Mouse (Mus musculus) heart, postnatal 0 days (tissue): ENCODE measurements around the gene Scrn1. TPM values are rescaled to one million over a fixed set of nuclear protein-coding genes. Genes with fewer than 3 reads are reported as not detected.

Source experiments
- ATAC-seq: fragments of 200-750 bp; cut with Nextera tagmentation; 2 replicates; pipeline ENCODE4 v1.8.0; 2017; ENCODE audit warnings: low read depth, moderate number of reproducible peaks, moderate library complexity; ENCODE audit not compliant: insufficient read depth
- DNase-seq: peaks from one replicate; pipeline ENCODE4 v3.0.0-alpha.2; 2016; ENCODE audit warnings: low spot score
- H3K27ac ChIP-seq: fragments of 300-500 bp; sonication (generic); 2 replicates; pipeline ENCODE4 v1.5.1; 2014; ENCODE audit warnings: low read depth, mild to moderate bottlenecking
- H3K27me3 ChIP-seq: fragments of 300-500 bp; sonication (generic); 2 replicates; pipeline ENCODE4 v1.6.1; 2014; ENCODE audit warnings: low read length, mixed read lengths; ENCODE audit not compliant: control insufficient read depth, insufficient read depth
- H3K36me3 ChIP-seq: fragments of 300-500 bp; sonication (generic); replicated peaks from 2 replicates; pipeline ENCODE4 v1.6.1; 2014; ENCODE audit warnings: low read length, mixed read lengths; ENCODE audit not compliant: control insufficient read depth, insufficient read depth
- H3K4me1 ChIP-seq: fragments of 300-500 bp; sonication (generic); 2 replicates; pipeline ENCODE4 v1.6.1; 2014; ENCODE audit warnings: antibody characterized with exemption; ENCODE audit not compliant: control insufficient read depth, insufficient read depth
- H3K4me2 ChIP-seq: fragments of 300-500 bp; sonication (generic); 2 replicates; pipeline ENCODE4 v1.6.1; 2014; ENCODE audit warnings: low read depth, mild to moderate bottlenecking, low read length, moderate library complexity
- H3K4me3 ChIP-seq: fragments of 300-500 bp; sonication (generic); 2 replicates; pipeline ENCODE4 v1.5.1; 2014; ENCODE audit warnings: low read depth, low read length
- H3K9ac ChIP-seq: fragments of 300-500 bp; sonication (generic); replicated peaks from 2 replicates; pipeline ENCODE4 v1.6.1; 2014; ENCODE audit warnings: low read depth, low read length, mixed read lengths
- H3K9me3 ChIP-seq: fragments of 300-500 bp; sonication (generic); replicated peaks from 2 replicates; pipeline ENCODE4 v1.6.1; 2016; ENCODE audit warnings: low read length; ENCODE audit not compliant: control insufficient read depth
- CTCF ChIP-seq: IDR thresholded peaks from 2 replicates; pipeline ENCODE4 v1.5.1; 2016; ENCODE audit warnings: antibody characterized with exemption, control low read depth, low read depth
- EP300 ChIP-seq: IDR thresholded peaks from 2 replicates; pipeline ENCODE4 v1.6.1; 2016; ENCODE audit warnings: antibody characterized with exemption, low read depth
- WGBS: fragments of 180-500 bp; shearing (Covaris S2); extraction: QIAGEN DNeasy Blood & Tissue Kit; methylation state at CpG from one replicate; pipeline ENCODE4 v1.1.7; 2014; 5-methylcytosine and 5-hydroxymethylcytosine counted together
- polyA plus RNA-seq: library from polyadenylated mRNA; unstranded; fragments of >200 nt; fragmentation: Nextera tagmentation; extraction: Ambion mirVana; gene quantifications from 2 replicates; pipeline ENCODE4 v1.2.1, GENCODE M21; 2015
- total RNA-seq: library from RNA; depleted of rRNA; stranded (reverse); fragments of >200 nt; gene quantifications from 2 replicates; pipeline ENCODE4 v1.2.3, GENCODE M21; 2014; ENCODE audit warnings: low replicate concordance

Gene Scrn1
- total and polyA plus RNA-seq, 2 experiments from 2014 or later: 8.3 to 14.5 TPM

GRCm38 (mm10) chr6:54507002-54507401, 59.3 kb downstream of the Scrn1 start:
- ATAC-seq: peak; percentile 35; the same call in 1 of the 2 replicates
- no peak overlapping the region for H3K4me2 ChIP-seq
- peak; percentile 84 for DNase-seq
- H3K9me3 ChIP-seq: no peaks in the 10 kb centered on the region
- H3K4me1 ChIP-seq: peaks cover 15% of the 10 kb centered on the region
- no peaks in the 10 kb centered on the region for H3K36me3 ChIP-seq
- no peak overlapping the region for H3K27ac ChIP-seq
- TF ChIP-seq EP300 (no peak), CTCF (peak; percentile 94)
- H3K27me3 ChIP-seq: no peaks in the 10 kb centered on the region
- H3K9ac ChIP-seq: no peak overlapping the region
- 24% methylated on average over 8 of the region's 8 CpGs for WGBS
- no peak overlapping the region for H3K4me3 ChIP-seq

- no peak for DNase-seq
- ATAC-seq: no peak
- TF ChIP-seq EP300 (no peak), CTCF (no peak)
- 0 out of 2 replicates have a peak, but pooled peaks cover 2% of the 10 kb centered on the region for H3K36me3 ChIP-seq
- no peaks in the 10 kb centered on the region for H3K9me3 ChIP-seq
- H3K27ac ChIP-seq: no peak overlapping the region
- H3K4me3 ChIP-seq: no peak overlapping the region
- no peaks in the 10 kb centered on the region for H3K27me3 ChIP-seq
- no peak overlapping the region for H3K4me2 ChIP-seq
- H3K4me1 ChIP-seq: peaks cover 15% of the 10 kb centered on the region
- H3K9ac ChIP-seq: no peak overlapping the region
- WGBS: 58% methylated on average over 11 of the region's 11 CpGs
These were observed 60.0 kb downstream of the Scrn1 start for GRCm38 (mm10) chr6:54506318-54506717.

- DNase-seq (peak; percentile 41), ATAC-seq (peak; percentile 82)
- H3K27me3 ChIP-seq: no peaks in the 10 kb centered on the region
- H3K36me3 ChIP-seq: 0 out of 2 replicates have a peak, but pooled peaks cover 3% of the 10 kb centered on the region
- H3K4me2 ChIP-seq: no peak overlapping the region
- no peak overlapping the region for H3K9ac ChIP-seq
- 34% methylated on average over 6 of the region's 6 CpGs for WGBS
- no peak overlapping the region for H3K4me3 ChIP-seq
- H3K27ac ChIP-seq: peak overlapping the region; percentile 64
- no peaks in the 10 kb centered on the region for H3K9me3 ChIP-seq
- peaks cover 13% of the 10 kb centered on the region for H3K4me1 ChIP-seq
- TF ChIP-seq EP300 (peak; percentile 89), CTCF (no peak)
These were observed 63.6 kb downstream of the Scrn1 start for GRCm38 (mm10) chr6:54502661-54503115.

- ATAC-seq (no peak), DNase-seq (no peak)
- no peaks in the 10 kb centered on the region for H3K4me1 ChIP-seq
- H3K9ac ChIP-seq: no peak overlapping the region
- TF ChIP-seq CTCF: no peak
- TF ChIP-seq EP300: no peak
- H3K27ac ChIP-seq: no peak overlapping the region
- H3K9me3 ChIP-seq: no peaks in the 10 kb centered on the region
- 0 out of 2 replicates have a peak, but pooled peaks cover under 1% of the 10 kb centered on the region for H3K36me3 ChIP-seq
- whole genome bisulfite sequencing: 81% methylated on average over 7 of the region's 7 CpGs
- H3K4me3 ChIP-seq: no peak overlapping the region
- H3K27me3 ChIP-seq: no peaks in the 10 kb centered on the region
- no peak overlapping the region for H3K4me2 ChIP-seq
These were observed 70.1 kb downstream of the Scrn1 start for GRCm38 (mm10) chr6:54496214-54496613.

- H3K4me2 ChIP-seq: no peak overlapping the region
- H3K4me1 ChIP-seq: no peaks in the 10 kb centered on the region
- H3K36me3 ChIP-seq: no peaks in the 10 kb centered on the region; the same call in 1 of the 2 replicates
- no peak overlapping the region for H3K27ac ChIP-seq
- no peak overlapping the region for H3K9ac ChIP-seq
- no peak overlapping the region for H3K4me3 ChIP-seq
- TF ChIP-seq EP300 (no peak), CTCF (no peak)
- 78% methylated on average over 11 of the region's 11 CpGs for WGBS
- no peaks in the 10 kb centered on the region for H3K27me3 ChIP-seq
- no peaks in the 10 kb centered on the region for H3K9me3 ChIP-seq
- no peak for ATAC-seq
- no peak for DNase-seq
These were observed 71.5 kb downstream of the Scrn1 start for GRCm38 (mm10) chr6:54494612-54495398.

GRCm38 (mm10) chr6:54494097-54494496, 72.2 kb downstream of the Scrn1 start:
- H3K4me2 ChIP-seq: no peak overlapping the region
- H3K36me3 ChIP-seq: no peaks in the 10 kb centered on the region; the same call in 1 of the 2 replicates
- H3K4me1 ChIP-seq: no peaks in the 10 kb centered on the region
- ATAC-seq (no peak), DNase-seq (no peak)
- no peak overlapping the region for H3K9ac ChIP-seq
- H3K4me3 ChIP-seq: no peak overlapping the region
- no peaks in the 10 kb centered on the region for H3K9me3 ChIP-seq
- TF ChIP-seq CTCF: no peak
- TF ChIP-seq EP300: no peak
- H3K27me3 ChIP-seq: no peaks in the 10 kb centered on the region
- H3K27ac ChIP-seq: no peak overlapping the region
